Mouse (Mus musculus) liver, postnatal 0 days (tissue): ENCODE measurements at regions not wholly inside any gene's neighbourhood (a gene's known extent, or its start where the extent isn't known, plus 50 kb on each side); places are given as distances from the start of the nearest gene placed in this dataset.

Experiments used
- CTCF ChIP-seq: sonication (generic); IDR thresholded peaks from 2 replicates; pipeline ENCODE4 v1.5.1; 2016; ENCODE audit warnings: antibody characterized with exemption, low read depth
- EP300 ChIP-seq: IDR thresholded peaks from 2 replicates; pipeline ENCODE4 v1.6.1; 2016; ENCODE audit warnings: antibody characterized with exemption, low read depth, mild to moderate bottlenecking

GRCm38 (mm10) chr8:93668306-93668705 lies 132.7 kb upstream of the Ces5a start:
- TF ChIP-seq CTCF (no peak), EP300 (no peak)
